Mouse (Mus musculus) left cerebral cortex, postnatal 14 days (tissue): ENCODE results near the gene Rpf2. TPM values are rescaled to one million over a fixed set of nuclear protein-coding genes. Genes with fewer than 3 reads are reported as not detected.
A peak's percentile ranks its signal among the peaks of the same experiment; 100 is the strongest.

Experiments used
- DNase-seq, 2 experiments: peaks; one replicate each; pipeline ENCODE4 v3.0.0; 2021 to 2022; ENCODE audit warnings: low spot score in 2 of 2, mixed read lengths in 1 of 2
- intact Hi-C: fragments of 180-260 bp; cut with DNase I; formaldehyde crosslinking; loops from one replicate; pipeline ENCODE4 v1.15.1; 2025
- long read RNA-seq, 2 experiments: library from polyadenylated mRNA; stranded (forward); transcript quantifications; one replicate each; pipeline ENCODE4 v2.0.0; 2021
- total RNA-seq, 2 experiments: library from RNA; stranded (reverse); gene quantifications; 2 replicates each; pipeline ENCODE4 v1.2.3; 2021

Rpf2 gene
- 10 to 100 TPM; 20.4 to 25.6 TPM for total RNA-seq
- long read RNA-seq, experiment 1, transcript Rpf2-206 (10 exons, 1,296 nt): major isoform, 20 of 26 reads
- long read RNA-seq, experiment 1, partial matches to known transcripts: 0 of 26 reads
- long read RNA-seq, experiment 1, other reads (novel, unspliced or antisense): 4 of 26 reads
- long read RNA-seq, experiment 2, transcript Rpf2-206 (10 exons, 1,296 nt): major isoform, 13 of 18 reads
- long read RNA-seq, experiment 2, partial matches to known transcripts: 0 of 18 reads
- long read RNA-seq, experiment 2, other reads (novel, unspliced or antisense): 2 of 18 reads

DNA sequence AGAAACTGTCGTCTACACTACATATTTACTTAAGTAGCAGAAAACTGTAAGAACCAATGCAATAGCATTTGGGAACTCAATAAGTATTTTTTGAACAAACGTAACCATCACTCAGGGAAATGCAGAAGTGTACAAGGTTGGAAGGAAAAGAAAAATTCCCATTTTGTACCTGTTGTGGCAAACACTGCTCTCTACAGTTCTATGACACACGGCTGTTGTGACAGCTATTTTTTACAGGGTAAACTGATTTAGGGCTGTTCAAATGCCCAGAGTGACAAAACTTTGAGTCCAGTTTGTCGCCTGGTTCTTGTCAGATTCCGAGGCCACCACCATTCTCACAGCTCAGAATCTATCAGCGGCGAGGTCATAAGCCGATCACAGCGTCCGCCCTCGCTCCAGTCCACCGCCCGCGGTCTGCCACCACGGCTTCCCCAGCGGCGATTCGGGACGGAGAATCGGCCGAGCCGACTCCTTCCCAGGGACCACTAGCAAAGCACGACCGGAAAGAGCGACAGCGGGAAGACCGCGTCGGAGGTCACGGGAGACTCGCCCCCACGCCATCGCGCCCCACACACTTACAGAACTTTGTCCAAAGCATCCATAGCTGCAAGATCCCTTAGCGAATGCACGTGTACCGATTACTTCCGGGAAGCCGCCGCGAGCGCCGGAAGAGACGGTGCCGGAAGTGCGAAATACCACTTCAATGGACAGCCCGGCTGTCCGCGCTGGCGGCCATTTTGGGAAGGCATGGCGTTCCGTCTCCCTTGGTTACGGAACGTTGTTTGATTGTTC lies at the start of gene Rpf2:
Rpf2 (minus strand) TSS at position 663 of the 792 bp plus-strand sequence.
- DNase-seq: peak; percentile 77 to 85
- intact Hi-C loops: no loop called here

DNA sequence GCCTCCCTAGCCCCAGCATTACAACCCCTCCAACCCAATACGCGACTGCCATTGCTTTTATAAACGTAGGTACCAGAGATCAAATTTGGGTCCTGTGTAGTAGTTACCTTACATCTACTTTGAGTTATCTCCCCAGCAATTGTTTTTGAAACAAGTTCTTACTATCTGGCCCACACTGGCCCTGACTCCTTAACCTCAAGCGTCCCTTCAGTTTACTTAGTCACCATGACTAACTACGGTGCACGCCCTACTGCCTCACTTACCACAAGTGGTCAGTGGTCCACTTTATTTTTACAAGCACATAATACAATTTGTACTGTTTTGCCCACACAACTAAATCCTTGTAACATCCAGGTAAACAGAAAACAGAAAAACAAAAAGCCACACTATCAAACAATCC lies 45.8 kb upstream of the Rpf2 start:
- no peak for DNase-seq
- intact Hi-C loops: no loop called here

DNA sequence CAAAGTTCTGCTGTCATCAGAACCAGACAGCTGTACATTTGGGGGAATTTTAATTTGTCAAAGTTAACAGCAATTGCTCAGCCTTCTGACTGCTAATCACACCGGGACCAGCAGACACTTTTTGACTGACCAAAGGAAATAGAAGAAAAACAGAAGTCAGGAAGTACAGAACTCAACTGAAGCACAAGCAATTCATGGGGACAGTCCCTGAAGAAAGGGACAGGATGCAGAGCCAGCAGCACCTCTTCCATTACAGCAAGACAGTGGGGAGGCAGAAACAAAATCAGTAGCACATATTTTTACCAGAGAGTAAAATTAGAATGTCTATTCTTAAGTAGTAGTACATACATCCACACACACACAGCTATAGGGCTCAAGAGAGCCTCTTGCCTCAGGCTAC lies 39.9 kb upstream of the Rpf2 start:
- intact Hi-C loops: no loop called here
- no peak for DNase-seq

DNA sequence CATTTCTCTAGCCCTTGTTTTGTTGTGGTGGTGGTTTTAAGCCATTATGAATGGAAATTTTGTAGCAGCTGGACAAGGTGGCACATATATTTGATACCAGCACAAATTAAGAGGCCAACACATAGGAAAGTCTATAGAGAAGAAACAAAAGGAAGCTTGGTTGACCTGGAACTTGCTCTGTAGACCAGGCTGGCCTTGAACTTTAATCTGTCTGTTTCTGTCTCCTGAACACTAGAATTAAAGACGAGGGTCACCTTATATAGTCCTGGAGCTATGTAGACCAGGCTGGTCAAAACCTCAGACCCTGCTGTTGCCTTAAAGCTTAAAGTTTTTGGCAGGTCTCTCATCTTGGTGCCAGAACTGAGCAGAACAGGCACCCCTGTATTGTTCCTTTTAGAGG lies 38.7 kb upstream of the Rpf2 start:
- intact Hi-C loops: no loop called here
- no peak for DNase-seq

- intact Hi-C loops: no loop called here
- DNase-seq: no peak
These were observed 38.2 kb upstream of the Rpf2 start for GRCm38 (mm10) chr10:40284997-40285396.

DNA sequence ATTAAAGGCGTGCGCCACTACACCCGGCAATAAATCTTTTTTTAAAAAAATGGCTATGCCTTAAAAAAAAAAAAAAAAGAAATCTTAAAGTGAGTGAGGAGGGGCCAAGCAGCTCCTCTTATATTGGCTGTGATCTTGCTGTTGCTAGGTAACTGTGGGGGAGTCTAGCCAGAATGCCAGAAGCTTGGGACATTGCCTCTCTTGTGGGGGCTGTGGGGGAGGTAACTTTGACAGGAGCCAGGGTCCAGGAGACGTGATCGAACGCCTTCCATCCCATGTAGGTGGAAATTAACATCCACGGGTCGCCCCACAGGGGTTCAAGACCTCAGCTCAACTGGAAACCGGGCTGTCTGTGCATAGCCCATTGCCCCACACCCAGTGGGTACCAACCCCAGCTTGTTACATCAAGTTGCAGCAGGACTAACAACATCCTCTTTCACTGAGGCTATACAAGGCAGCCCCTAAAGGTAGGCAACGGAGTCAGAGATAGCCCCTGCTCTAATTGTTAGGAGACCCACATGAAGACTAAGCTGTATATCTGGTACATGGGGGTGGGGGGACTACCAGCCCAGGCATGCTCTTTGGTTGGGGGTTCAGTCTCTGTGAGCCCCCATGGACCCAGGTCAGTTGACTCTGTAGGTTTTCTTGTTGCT lies 37.5 kb upstream of the Rpf2 start:
- intact Hi-C loops: no loop called here
- peak; percentile 45 to 67 for DNase-seq

DNA sequence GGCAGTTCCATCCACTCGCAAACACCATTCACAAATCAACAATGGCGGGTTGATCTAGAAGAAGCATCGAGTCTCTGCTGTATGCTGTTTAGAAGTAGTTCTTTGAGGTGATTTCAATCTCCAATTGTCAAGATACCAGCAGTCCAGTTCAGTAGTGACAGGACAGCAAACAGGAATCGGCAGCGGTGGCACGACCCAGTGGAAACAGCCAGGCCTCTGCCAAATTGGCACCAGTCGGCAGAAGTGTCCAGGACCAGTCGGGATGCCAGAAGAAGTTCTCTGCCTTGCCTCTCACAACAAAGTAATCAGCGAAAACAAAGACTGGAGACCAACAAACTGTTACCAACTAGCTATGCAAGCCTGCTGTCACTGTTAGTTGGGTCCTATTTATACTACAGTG lies 36.8 kb upstream of the Rpf2 start:
- intact Hi-C loops: no loop called here
- no peak for DNase-seq

- intact Hi-C loops: no loop called here
- DNase-seq: no peak
These were observed 34.7 kb upstream of the Rpf2 start for GRCm38 (mm10) chr10:40281565-40281964.

GRCm38 (mm10) chr10:40278317-40278716 lies 31.5 kb upstream of the Rpf2 start:
- DNase-seq: no peak
- intact Hi-C loops: no loop called here

GRCm38 (mm10) chr10:40275991-40276390 lies 29.2 kb upstream of the Rpf2 start:
- intact Hi-C loops: no loop called here
- no peak for DNase-seq

- no peak for DNase-seq
- intact Hi-C loops: no loop called here
These were observed 27.1 kb upstream of the Rpf2 start for GRCm38 (mm10) chr10:40273938-40274337.

DNA sequence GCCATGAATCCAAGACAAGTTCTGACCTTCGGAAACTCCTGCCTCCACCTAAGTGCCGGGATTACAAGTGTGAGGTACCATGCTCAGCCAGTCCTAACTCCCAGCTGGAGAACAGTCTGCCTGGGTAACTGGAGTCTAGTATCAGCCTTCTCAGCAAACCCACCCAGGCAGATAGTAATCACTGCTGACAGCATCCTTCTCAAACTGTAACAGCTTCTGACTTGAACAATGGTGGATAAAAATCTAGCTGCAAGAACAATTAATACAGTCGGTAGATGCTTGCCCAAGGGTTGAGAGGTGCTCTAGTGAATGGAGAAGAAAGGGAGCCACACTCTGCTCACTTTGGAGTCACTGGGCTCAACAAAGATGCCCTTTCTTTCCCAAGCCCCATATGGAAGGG lies 24.4 kb upstream of the Rpf2 start:
- no peak for DNase-seq
- intact Hi-C loops: no loop called here

DNA sequence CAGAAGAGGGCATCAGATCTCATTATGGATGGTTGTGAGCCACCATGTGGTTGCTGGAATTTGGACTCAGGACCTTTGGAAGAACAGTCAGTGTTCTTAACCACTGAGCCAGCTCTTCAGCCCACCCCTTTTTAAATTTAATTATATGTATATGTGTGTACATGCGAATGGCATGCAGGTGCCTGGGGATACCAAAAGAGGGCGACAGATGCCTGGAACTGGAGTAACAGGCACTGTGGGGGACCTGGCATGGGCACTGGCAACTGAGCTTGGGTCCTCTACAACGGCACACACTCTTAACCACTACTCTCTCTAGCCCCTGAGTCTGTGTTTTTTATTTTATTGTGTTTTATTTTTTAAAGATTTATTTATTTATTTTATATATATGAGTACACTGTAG lies 18.1 kb upstream of the Rpf2 start:
- intact Hi-C loops: loop anchor here (10.0 kb wide), 1 partner anchor 80 kb away; no protein-coding TSS in a partner anchor
- no peak for DNase-seq

- DNase-seq: no peak
- intact Hi-C loops: loop anchor here (10.0 kb wide), 1 partner anchor 81 kb away; no protein-coding TSS in a partner anchor
These were observed 16.9 kb upstream of the Rpf2 start for GRCm38 (mm10) chr10:40263691-40264090.

DNA sequence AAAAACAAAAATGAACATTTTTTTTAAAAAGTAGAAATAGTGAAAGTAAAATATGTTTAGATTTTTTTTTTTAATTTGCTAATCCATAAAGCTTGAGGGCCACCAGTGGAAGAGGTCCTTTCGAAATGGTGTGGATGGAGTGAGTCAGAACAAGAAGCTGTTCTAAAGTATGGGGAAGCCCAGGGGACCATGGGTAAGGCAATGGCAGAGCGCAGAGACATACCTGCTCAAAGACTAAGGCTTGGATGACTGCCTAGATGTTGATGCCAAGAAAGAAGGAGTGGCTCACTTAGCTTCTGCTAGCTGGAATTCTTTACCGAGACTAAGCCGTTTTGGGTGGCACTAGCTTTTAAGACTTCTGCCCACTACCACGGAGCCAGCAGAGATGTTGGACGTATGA lies 15.4 kb upstream of the Rpf2 start:
- DNase-seq: no peak
- intact Hi-C loops: loop anchor here (10.0 kb wide), 1 partner anchor 83 kb away; no protein-coding TSS in a partner anchor

GRCm38 (mm10) chr10:40260305-40260704 lies 13.5 kb upstream of the Rpf2 start:
- DNase-seq: no peak
- intact Hi-C loops: loop anchor here (10.0 kb wide), 1 partner anchor 84 kb away; no protein-coding TSS in a partner anchor

DNA sequence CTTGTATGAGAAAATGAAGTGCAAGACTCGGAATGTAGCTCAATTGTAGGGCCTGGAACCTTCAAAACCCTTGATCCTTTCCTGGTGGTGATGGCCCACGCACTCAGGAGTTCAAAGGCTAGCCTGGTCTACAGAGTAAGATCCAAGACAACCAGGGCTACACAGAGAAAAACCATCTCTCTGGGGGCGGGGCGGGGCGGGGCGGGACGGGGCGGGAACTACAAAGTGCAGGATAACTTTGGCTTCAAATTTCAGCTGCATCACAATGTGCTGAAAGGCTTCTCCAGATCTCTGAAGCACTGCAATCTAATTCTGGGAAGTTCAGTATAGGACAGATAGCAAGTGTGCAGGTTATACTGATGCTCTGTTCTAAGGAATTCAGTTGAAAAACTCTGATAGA lies 12.7 kb upstream of the Rpf2 start:
- DNase-seq: no peak
- intact Hi-C loops: loop anchor here (2.0 kb wide), 1 partner anchor 265 kb away; no protein-coding TSS in a partner anchor

GRCm38 (mm10) chr10:40258976-40259375 lies 12.1 kb upstream of the Rpf2 start:
- peak; percentile 58 to 64 for DNase-seq
- intact Hi-C loops: loop anchor here (2.0 kb wide), 1 partner anchor 266 kb away; no protein-coding TSS in a partner anchor

DNA sequence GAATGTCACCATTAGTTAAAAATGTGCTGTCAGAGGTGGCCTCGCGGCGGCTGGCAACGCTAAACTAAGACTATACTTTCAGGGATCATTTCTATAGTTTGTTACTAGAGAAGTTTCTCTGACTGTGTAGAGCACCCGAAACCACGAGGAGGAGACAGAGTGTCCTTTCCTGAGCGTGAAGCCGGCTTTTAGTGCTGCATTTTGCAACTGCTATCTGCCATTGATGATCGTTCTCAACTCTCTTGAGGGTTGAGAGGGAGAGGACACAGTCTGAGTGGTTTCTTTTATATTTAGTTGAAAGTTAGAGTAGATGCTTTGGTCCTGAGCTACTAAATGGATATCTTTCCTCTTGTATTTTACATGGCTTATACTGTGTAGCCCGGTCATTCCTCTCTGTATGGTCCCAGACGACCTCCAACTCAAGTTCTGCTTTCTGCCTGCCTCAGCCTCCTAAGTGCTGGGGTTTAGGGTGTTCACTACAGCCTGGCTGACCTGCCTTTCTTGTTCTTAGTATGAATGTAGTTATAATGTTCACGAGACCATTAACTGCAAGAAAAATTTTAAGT lies 11.6 kb upstream of the Rpf2 start:
- peak; percentile 68 to 81 for DNase-seq
- intact Hi-C loops: loop anchor here (2.0 kb wide), 1 partner anchor 266 kb away; no protein-coding TSS in a partner anchor
